Mouse (Mus musculus) midbrain, embryonic 10.5 days (tissue): ENCODE measurements around the gene Pak7. TPM values are rescaled to one million over a fixed set of nuclear protein-coding genes. Genes with fewer than 3 reads are reported as not detected.
A peak's percentile ranks its signal among the peaks of the same experiment; 100 is the strongest.

Experiments
- DNase-seq: peaks from one replicate; pipeline ENCODE4 v3.0.0-alpha.2; 2017; ENCODE audit warnings: low spot score
- H3K27ac ChIP-seq: fragments of 300-500 bp; sonication (generic); replicated peaks from 2 replicates; pipeline ENCODE4 v1.5.1; 2016; ENCODE audit warnings: mild to moderate bottlenecking
- H3K27me3 ChIP-seq: fragments of 300-500 bp; sonication (generic); 2 replicates; pipeline ENCODE4 v1.6.1; 2016; ENCODE audit warnings: low read depth, mild to moderate bottlenecking; ENCODE audit not compliant: poor library complexity, severe bottlenecking
- H3K36me3 ChIP-seq: fragments of 300-500 bp; sonication (generic); 2 replicates; pipeline ENCODE4 v1.6.1; 2016; ENCODE audit warnings: mild to moderate bottlenecking, moderate library complexity
- H3K4me1 ChIP-seq: fragments of 300-500 bp; sonication (generic); 2 replicates; pipeline ENCODE4 v1.6.1; 2016
- H3K4me3 ChIP-seq: fragments of 300-500 bp; sonication (generic); 2 replicates; pipeline ENCODE4 v1.5.1; 2016; ENCODE audit warnings: mild to moderate bottlenecking, moderate library complexity
- H3K9me3 ChIP-seq: fragments of 300-500 bp; sonication (generic); replicated peaks from 2 replicates; pipeline ENCODE4 v1.6.1; 2016; ENCODE audit warnings: mild to moderate bottlenecking
- WGBS: fragments of 180-500 bp; shearing (Covaris S2); methylation state at CpG from one replicate; pipeline ENCODE4 v1.1.7; 2016; 5-methylcytosine and 5-hydroxymethylcytosine counted together
- polyA plus RNA-seq: library from polyadenylated mRNA; unstranded; fragments of >200 nt; fragmentation: Nextera tagmentation; extraction: Ambion mirVana; gene quantifications from 2 replicates; pipeline ENCODE4 v1.2.1, GENCODE M21; 2016

The Pak7 gene
- polyA plus RNA-seq, 1 experiment from 2014 or later = 2.9 TPM

GRCm38 (mm10) chr2:136140807-136141206 is 247.0 kb downstream of the Pak7 start:
- Histone ChIP-seq H3K4me3 (no peak overlapping the region), H3K36me3 (no peaks in the 10 kb centered on the region), H3K4me1 (no peaks in the 10 kb centered on the region), H3K27me3 (no peaks in the 10 kb centered on the region), H3K27ac (no peak overlapping the region), H3K9me3 (no peaks in the 10 kb centered on the region)
- WGBS = 84% methylated on average over 2 of the region's 2 CpGs
- no peak for DNase-seq

GRCm38 (mm10) chr2:136139159-136140069 is 248.4 kb downstream of the Pak7 start:
- H3K9me3 ChIP-seq = no peaks in the 10 kb centered on the region
- 67% methylated on average over 4 of the region's 4 CpGs for WGBS
- no peak overlapping the region for H3K27ac ChIP-seq

GRCm38 (mm10) chr2:136138451-136138850 is 249.3 kb downstream of the Pak7 start:
- no peak overlapping the region for H3K4me3 ChIP-seq
- H3K9me3 ChIP-seq = no peaks in the 10 kb centered on the region
- H3K36me3 ChIP-seq = no peaks in the 10 kb centered on the region
- no peaks in the 10 kb centered on the region for H3K27me3 ChIP-seq
- H3K27ac ChIP-seq = no peak overlapping the region
- DNase-seq = no peak
- no peaks in the 10 kb centered on the region for H3K4me1 ChIP-seq

More at GRCm38 (mm10) chr2:136139159-136140069, 248.4 kb downstream of the Pak7 start:
- H3K36me3 ChIP-seq = no peaks in the 10 kb centered on the region
- no peaks in the 10 kb centered on the region for H3K4me1 ChIP-seq
- H3K27me3 ChIP-seq = no peaks in the 10 kb centered on the region
- no peak overlapping the region for H3K4me3 ChIP-seq
- DNase-seq = no peak

- no peak for DNase-seq
Measured at GRCm38 (mm10) chr2:136121867-136122266, 265.9 kb downstream of the Pak7 start.

GRCm38 (mm10) chr2:136118006-136118405 is 269.8 kb downstream of the Pak7 start:
- no peaks in the 10 kb centered on the region for H3K9me3 ChIP-seq
- H3K4me1 ChIP-seq = 0 out of 2 replicates have a peak, but pooled peaks cover 11% of the 10 kb centered on the region
- H3K27ac ChIP-seq = no peak overlapping the region
- no peaks in the 10 kb centered on the region for H3K27me3 ChIP-seq
- no peak for DNase-seq
- no peaks in the 10 kb centered on the region for H3K36me3 ChIP-seq
- no peak overlapping the region for H3K4me3 ChIP-seq
- 90% methylated on average over 2 of the region's 2 CpGs for WGBS

More at GRCm38 (mm10) chr2:136121867-136122266, 265.9 kb downstream of the Pak7 start:
- H3K4me1 ChIP-seq = peaks cover 17% of the 10 kb centered on the region
- H3K27me3 ChIP-seq = no peaks in the 10 kb centered on the region
- no peak overlapping the region for H3K27ac ChIP-seq
- no peaks in the 10 kb centered on the region for H3K9me3 ChIP-seq
- 79% methylated on average over 6 of the region's 6 CpGs for WGBS
- H3K4me3 ChIP-seq = no peak overlapping the region
- H3K36me3 ChIP-seq = no peaks in the 10 kb centered on the region

GRCm38 (mm10) chr2:136113374-136113773 is 274.4 kb downstream of the Pak7 start:
- Histone ChIP-seq H3K36me3 (no peaks in the 10 kb centered on the region), H3K9me3 (no peaks in the 10 kb centered on the region), H3K4me3 (no peak overlapping the region), H3K27ac (no peak overlapping the region), H3K27me3 (no peaks in the 10 kb centered on the region), H3K4me1 (peaks cover 11% of the 10 kb centered on the region)
- DNase-seq = no peak
- 86% methylated on average over 6 of the region's 6 CpGs for WGBS

- Histone ChIP-seq H3K27me3 (no peaks in the 10 kb centered on the region), H3K4me3 (no peak overlapping the region), H3K9me3 (no peaks in the 10 kb centered on the region), H3K36me3 (no peaks in the 10 kb centered on the region), H3K27ac (peak overlapping the region; percentile 67), H3K4me1 (peaks cover 24% of the 10 kb centered on the region)
- 3% methylated on average over 2 of the region's 2 CpGs for WGBS
- peak; percentile 14 for DNase-seq
Measured at GRCm38 (mm10) chr2:136109038-136109363, 278.8 kb downstream of the Pak7 start.

GRCm38 (mm10) chr2:136108124-136109037 is 279.4 kb downstream of the Pak7 start:
- Histone ChIP-seq H3K36me3 (no peaks in the 10 kb centered on the region), H3K27me3 (no peaks in the 10 kb centered on the region), H3K4me1 (peaks cover 24% of the 10 kb centered on the region), H3K9me3 (no peaks in the 10 kb centered on the region), H3K4me3 (no peak overlapping the region), H3K27ac (peak overlapping the region; percentile 67)
- peak; percentile 32 for DNase-seq
- 17% methylated on average over 6 of the region's 6 CpGs for WGBS

GRCm38 (mm10) chr2:136107597-136107996 is 280.2 kb downstream of the Pak7 start:
- Histone ChIP-seq H3K27me3 (no peaks in the 10 kb centered on the region), H3K9me3 (no peaks in the 10 kb centered on the region), H3K4me1 (peaks cover 24% of the 10 kb centered on the region), H3K27ac (peak overlapping the region; percentile 67; the same call in 1 of the 2 replicates), H3K4me3 (no peak overlapping the region), H3K36me3 (no peaks in the 10 kb centered on the region)
- DNase-seq = no peak

- no peaks in the 10 kb centered on the region for H3K27me3 ChIP-seq
- no peaks in the 10 kb centered on the region for H3K9me3 ChIP-seq
- H3K36me3 ChIP-seq = no peaks in the 10 kb centered on the region
- no peak for DNase-seq
- H3K4me3 ChIP-seq = no peak overlapping the region
- no peaks in the 10 kb centered on the region for H3K4me1 ChIP-seq
- H3K27ac ChIP-seq = no peak overlapping the region
- WGBS = 87% methylated on average over 3 of the region's 3 CpGs
Measured at GRCm38 (mm10) chr2:136097143-136097542, 290.6 kb downstream of the Pak7 start.

GRCm38 (mm10) chr2:136095978-136096377 is 291.8 kb downstream of the Pak7 start:
- DNase-seq = no peak
- 83% methylated on average over 2 of the region's 2 CpGs for WGBS
- H3K27me3 ChIP-seq = no peaks in the 10 kb centered on the region
- H3K36me3 ChIP-seq = no peaks in the 10 kb centered on the region
- H3K9me3 ChIP-seq = no peaks in the 10 kb centered on the region
- no peaks in the 10 kb centered on the region for H3K4me1 ChIP-seq
- H3K4me3 ChIP-seq = no peak overlapping the region
- no peak overlapping the region for H3K27ac ChIP-seq

- H3K36me3 ChIP-seq = no peaks in the 10 kb centered on the region
- 76% methylated on average over 1 of the region's 1 CpGs for WGBS
- DNase-seq = no peak
Measured at GRCm38 (mm10) chr2:136064356-136064755, 323.4 kb downstream of the Pak7 start.

More at GRCm38 (mm10) chr2:136064356-136064755, 323.4 kb downstream of the Pak7 start:
- H3K4me3 ChIP-seq = no peak overlapping the region
- H3K27me3 ChIP-seq = peaks cover 22% of the 10 kb centered on the region
- no peak overlapping the region for H3K27ac ChIP-seq
- peaks cover 3% of the 10 kb centered on the region for H3K4me1 ChIP-seq
- no peaks in the 10 kb centered on the region for H3K9me3 ChIP-seq
